ENCODE assay signal across 19 mouse cellular contexts in the genomic region with DNA sequence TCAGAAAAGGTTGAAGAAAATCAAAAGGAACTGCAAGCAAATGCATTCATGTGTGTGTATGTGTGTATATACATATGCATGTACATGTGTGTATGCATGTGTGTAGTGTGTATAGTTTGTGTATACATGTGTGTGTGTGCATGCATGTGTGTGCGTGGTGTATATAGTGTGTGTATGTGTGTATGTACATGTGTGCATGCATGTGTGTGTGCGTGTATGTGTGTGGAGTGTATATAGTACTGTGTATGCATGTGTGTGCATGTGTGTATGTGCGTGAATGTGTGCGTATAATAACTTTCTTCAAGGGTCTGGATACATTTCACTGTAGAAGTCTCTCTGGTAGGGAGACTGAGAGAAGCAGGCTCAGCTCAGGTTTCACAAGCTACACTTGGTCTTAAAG.
DNase-seq lines count a peak whose midpoint lies in the region; ATAC-seq and TF ChIP-seq lines count a peak whose summit lies in the region.
"Had no signal": no experiment of that assay in that cellular context is flagged by ENCODE, and none has a peak within 500 bp of the region (broad histone marks: within the 10 kb centered on the region; RNA-seq: fewer than 3 reads in every experiment).

No protein-coding gene starts in this region.

- TF ChIP-seq CTCF in stomach, postnatal 0 days (IDR thresholded peaks at IDR 0.05; ENCODE audit: low read depth) = no peak

- 85% methylated on average over 4 of the region's 4 CpGs for WGBS in embryonic facial prominence, embryonic 11.5 days
- 87% methylated on average over 4 of the region's 4 CpGs for WGBS in embryonic facial prominence, embryonic 10.5 days
- 93% methylated on average over 4 of the region's 4 CpGs for WGBS in hindbrain, embryonic 15.5 days
- 92% methylated on average over 4 of the region's 4 CpGs for WGBS in hindbrain, embryonic 13.5 days
- 87% methylated on average over 4 of the region's 4 CpGs for WGBS in stomach, embryonic 14.5 days
- WGBS in stomach, postnatal 0 days = 91% methylated on average over 4 of the region's 4 CpGs

- no peak overlapping the region for H3K27ac ChIP-seq in embryonic facial prominence, embryonic 11.5 days (replicated peaks; ENCODE audit: low read depth, low read length)
- no peak overlapping the region for H3K27ac ChIP-seq in embryonic facial prominence, embryonic 10.5 days (replicated peaks)
- H3K27ac ChIP-seq in hindbrain, embryonic 15.5 days (replicated peaks) = no peak overlapping the region
- no peak overlapping the region for H3K27ac ChIP-seq in hindbrain, embryonic 13.5 days
- peak overlapping the region; percentile 40; the same call in 1 of the 2 replicates for H3K27ac ChIP-seq in stomach, embryonic 14.5 days (ENCODE audit: low read length)
- H3K27ac ChIP-seq in stomach, postnatal 0 days (replicated peaks) = no peak overlapping the region
- H3K27ac ChIP-seq: embryonic facial prominence, embryonic 15.5 days; forebrain, embryonic 10.5 days; gastrocnemius, adult 2 months had no signal

- ATAC-seq in embryonic facial prominence, embryonic 11.5 days (replicated peaks; ENCODE audit: insufficient number of reproducible peaks, low FRiP score, low TSS enrichment, low read depth) = 0 out of 2 replicates have a peak, but pooled peaks have one; percentile 56
- peak; percentile 54; the same call in 1 of the 2 replicates for ATAC-seq in hindbrain, embryonic 15.5 days (ENCODE audit: low FRiP score, low read depth)
- ATAC-seq in hindbrain, embryonic 13.5 days (ENCODE audit: low FRiP score) = no peak
- ATAC-seq in megakaryocyte, adult 5-6 weeks (ENCODE audit: poor library complexity, severe bottlenecking) = no peak
- no peak for ATAC-seq in stomach, embryonic 14.5 days (ENCODE audit: insufficient number of reproducible peaks, insufficient read depth, low FRiP score, low read depth)
- ATAC-seq in stomach, postnatal 0 days (ENCODE audit: low FRiP score, low TSS enrichment) = no peak
- ATAC-seq: forebrain, embryonic 14.5 days had no signal

- no peak overlapping the region for H3K9ac ChIP-seq in embryonic facial prominence, embryonic 11.5 days (replicated peaks; ENCODE audit: low read length)
- H3K9ac ChIP-seq in hindbrain, embryonic 15.5 days = no peak overlapping the region
- H3K9ac ChIP-seq in hindbrain, embryonic 13.5 days = no peak overlapping the region
- H3K9ac ChIP-seq in stomach, embryonic 14.5 days (replicated peaks; ENCODE audit: low read depth, low read length) = no peak overlapping the region
- no peak overlapping the region for H3K9ac ChIP-seq in stomach, postnatal 0 days (ENCODE audit: low read length)
- H3K9ac ChIP-seq: embryonic facial prominence, embryonic 15.5 days; heart, embryonic 12.5 days had no signal

- TF ChIP-seq EP300 in stomach, postnatal 0 days (optimal IDR thresholded peaks at IDR 0.05) = no peak

- H3K4me3 ChIP-seq in embryonic facial prominence, embryonic 11.5 days (ENCODE audit: low read depth, low read length) = no peak overlapping the region
- H3K4me3 ChIP-seq in embryonic facial prominence, embryonic 10.5 days = no peak overlapping the region
- H3K4me3 ChIP-seq in hindbrain, embryonic 15.5 days = no peak overlapping the region
- no peak overlapping the region for H3K4me3 ChIP-seq in hindbrain, embryonic 13.5 days
- H3K4me3 ChIP-seq in megakaryocyte, embryonic 14.5 days (replicated peaks) = peak overlapping the region; percentile 77
- no peak overlapping the region for H3K4me3 ChIP-seq in stomach, embryonic 14.5 days (ENCODE audit: low read depth, low read length)
- H3K4me3 ChIP-seq in stomach, postnatal 0 days (ENCODE audit: low read depth, low read length) = no peak overlapping the region
- H3K4me3 ChIP-seq: embryonic facial prominence, embryonic 15.5 days; erythroblast, embryonic 14.5 days; forebrain, embryonic 10.5 days; gastrocnemius, adult 2 months; heart, embryonic 12.5 days had no signal

- no peaks in the 10 kb centered on the region for H3K9me3 ChIP-seq in embryonic facial prominence, embryonic 11.5 days (replicated peaks; ENCODE audit: control insufficient read depth, low read length)
- no peaks in the 10 kb centered on the region for H3K9me3 ChIP-seq in embryonic facial prominence, embryonic 10.5 days
- no peaks in the 10 kb centered on the region for H3K9me3 ChIP-seq in hindbrain, embryonic 15.5 days
- no peaks in the 10 kb centered on the region for H3K9me3 ChIP-seq in hindbrain, embryonic 13.5 days
- peaks cover 6% of the 10 kb centered on the region; the same call in 1 of the 2 replicates for H3K9me3 ChIP-seq in megakaryocyte, embryonic 14.5 days
- H3K9me3 ChIP-seq in stomach, embryonic 14.5 days (ENCODE audit: control insufficient read depth, low read depth, low read length) = no peaks in the 10 kb centered on the region
- no peaks in the 10 kb centered on the region for H3K9me3 ChIP-seq in stomach, postnatal 0 days (ENCODE audit: control insufficient read depth, low read length)
- H3K9me3 ChIP-seq: embryonic facial prominence, embryonic 15.5 days; forebrain, embryonic 10.5 days; heart, embryonic 12.5 days had no signal

- H3K27me3 ChIP-seq in embryonic facial prominence, embryonic 11.5 days (ENCODE audit: control insufficient read depth, insufficient read depth, low read length) = no peaks in the 10 kb centered on the region
- H3K27me3 ChIP-seq in embryonic facial prominence, embryonic 10.5 days (replicated peaks; ENCODE audit: low read depth, poor library complexity, severe bottlenecking) = no peaks in the 10 kb centered on the region
- H3K27me3 ChIP-seq in hindbrain, embryonic 15.5 days = no peaks in the 10 kb centered on the region
- 0 out of 2 replicates have a peak, but pooled peaks cover 4% of the 10 kb centered on the region for H3K27me3 ChIP-seq in hindbrain, embryonic 13.5 days
- no peaks in the 10 kb centered on the region for H3K27me3 ChIP-seq in megakaryocyte, embryonic 14.5 days (replicated peaks)
- H3K27me3 ChIP-seq in stomach, embryonic 14.5 days (ENCODE audit: control insufficient read depth, insufficient read depth, low read length) = no peaks in the 10 kb centered on the region
- no peaks in the 10 kb centered on the region for H3K27me3 ChIP-seq in stomach, postnatal 0 days (ENCODE audit: control insufficient read depth, insufficient read depth, low read length)
- H3K27me3 ChIP-seq: embryonic facial prominence, embryonic 15.5 days; heart, embryonic 12.5 days had no signal

- peaks cover 4% of the 10 kb centered on the region for H3K4me1 ChIP-seq in embryonic facial prominence, embryonic 11.5 days (ENCODE audit: control insufficient read depth, insufficient read depth, low read length)
- H3K4me1 ChIP-seq in embryonic facial prominence, embryonic 10.5 days = peaks cover 8% of the 10 kb centered on the region; the same call in 1 of the 2 replicates
- no peaks in the 10 kb centered on the region for H3K4me1 ChIP-seq in hindbrain, embryonic 15.5 days (replicated peaks)
- H3K4me1 ChIP-seq in hindbrain, embryonic 13.5 days (replicated peaks) = peaks cover 18% of the 10 kb centered on the region
- no peaks in the 10 kb centered on the region for H3K4me1 ChIP-seq in megakaryocyte, embryonic 14.5 days
- H3K4me1 ChIP-seq in stomach, embryonic 14.5 days (ENCODE audit: control insufficient read depth, insufficient read depth, low read length) = peaks cover 11% of the 10 kb centered on the region
- no peaks in the 10 kb centered on the region for H3K4me1 ChIP-seq in stomach, postnatal 0 days (replicated peaks; ENCODE audit: control insufficient read depth, insufficient read depth)
- H3K4me1 ChIP-seq: embryonic facial prominence, embryonic 15.5 days; heart, embryonic 12.5 days had no signal

- DNase-seq in embryonic facial prominence, embryonic 11.5 days (ENCODE audit: low spot score) = no peak
- DNase-seq in embryonic facial prominence, embryonic 10.5 days (ENCODE audit: low spot score) = no peak
- no peak for DNase-seq in stomach, postnatal 0 days (ENCODE audit: low spot score)
- DNase-seq: adrenal gland, postnatal 10 days; cerebellum, adult 11 months; cerebellum, adult 8-10 months; cerebellum, postnatal 14 days; gastrocnemius, adult 2 months; gastrocnemius, postnatal 25 days had no signal

- H3K36me3 ChIP-seq in embryonic facial prominence, embryonic 11.5 days (replicated peaks; ENCODE audit: control insufficient read depth, insufficient read depth, low read depth, low read length) = no peaks in the 10 kb centered on the region
- no peaks in the 10 kb centered on the region for H3K36me3 ChIP-seq in embryonic facial prominence, embryonic 10.5 days (replicated peaks)
- no peaks in the 10 kb centered on the region for H3K36me3 ChIP-seq in hindbrain, embryonic 15.5 days
- H3K36me3 ChIP-seq in hindbrain, embryonic 13.5 days = no peaks in the 10 kb centered on the region
- no peaks in the 10 kb centered on the region for H3K36me3 ChIP-seq in megakaryocyte, embryonic 14.5 days (replicated peaks; ENCODE audit: low read length)
- no peaks in the 10 kb centered on the region for H3K36me3 ChIP-seq in stomach, embryonic 14.5 days (ENCODE audit: control insufficient read depth, insufficient read depth, low read length)
- no peaks in the 10 kb centered on the region for H3K36me3 ChIP-seq in stomach, postnatal 0 days (ENCODE audit: control insufficient read depth, insufficient read depth, low read length)
- H3K36me3 ChIP-seq: embryonic facial prominence, embryonic 15.5 days; forebrain, embryonic 10.5 days; heart, embryonic 12.5 days had no signal

- no peak overlapping the region for H3K4me2 ChIP-seq in embryonic facial prominence, embryonic 11.5 days (ENCODE audit: low read depth, low read length)
- no peak overlapping the region for H3K4me2 ChIP-seq in hindbrain, embryonic 15.5 days
- H3K4me2 ChIP-seq in hindbrain, embryonic 13.5 days = no peak overlapping the region
- H3K4me2 ChIP-seq in stomach, embryonic 14.5 days (replicated peaks; ENCODE audit: low read depth, low read length) = no peak overlapping the region
- no peak overlapping the region for H3K4me2 ChIP-seq in stomach, postnatal 0 days (replicated peaks; ENCODE audit: low read depth)
- H3K4me2 ChIP-seq: embryonic facial prominence, embryonic 15.5 days; heart, embryonic 12.5 days had no signal

Comparison
In these comparisons a context has a peak if more than half of its experiments do, and no peak if none do; other contexts are left out.
1. ATAC-seq: peak in embryonic facial prominence, embryonic 11.5 days (single experiment) and hindbrain, embryonic 15.5 days (single experiment); none in hindbrain, embryonic 13.5 days (single experiment), megakaryocyte, adult 5-6 weeks (single experiment), stomach, embryonic 14.5 days (single experiment) and stomach, postnatal 0 days (single experiment).